Mouse (Mus musculus) naive thymus-derived CD4-positive, alpha-beta T cell, adult 5 months (primary cell): ENCODE data around the gene Pla2g5. TPM values are rescaled to one million over a fixed set of nuclear protein-coding genes. Genes with fewer than 3 reads are reported as not detected.

ENCODE experiments used
- polyA plus RNA-seq: library from polyadenylated mRNA; unstranded; fragments of 100-300 nt; shearing (Covaris generic); gene quantifications from one replicate; pipeline ENCODE4 v1.2.1, GENCODE M21; 2017

Pla2g5 gene
- not detected for polyA plus RNA-seq

GRCm38 (mm10) chr4:138863344-138863998, at the start of gene Pla2g5:
Gene Pla2g5, minus strand, starts transcription at chr4:138863482.

GRCm38 (mm10) chr4:138877731-138878130, 14.4 kb upstream of the Pla2g5 start, which contains the start of gene Pla2g2e:
Gene Pla2g2e, plus strand, starts transcription at chr4:138877942.

GRCm38 (mm10) chr4:138873864-138874263, 10.6 kb upstream of the Pla2g5 start, which contains the start of gene Gm13030:
Gene Gm13030, minus strand, starts transcription at chr4:138873964.

GRCm38 (mm10) chr4:138775435-138775834, 87.8 kb downstream of the Pla2g5 start, which contains the start of gene Pla2g2d:
Gene Pla2g2d, plus strand, starts transcription at chr4:138775735.

GRCm38 (mm10) chr4:138757416-138757815, 105.9 kb downstream of the Pla2g5 start, which contains the start of gene Pla2g2f:
Gene Pla2g2f, minus strand, starts transcription at chr4:138757626.

Other genes with a start within 250 kb of the Pla2g5 start
- not detected for gene Vwa5b1, start 227.6 kb downstream of the Pla2g5 start, polyA plus RNA-seq
- not detected for gene Pla2g2c, start 138.7 kb downstream of the Pla2g5 start, polyA plus RNA-seq
- not detected for gene Ubxn10, start 126.3 kb downstream of the Pla2g5 start, polyA plus RNA-seq
- not detected for gene Pla2g2f, start 105.9 kb downstream of the Pla2g5 start, polyA plus RNA-seq
- not detected for gene Pla2g2d, start 87.7 kb downstream of the Pla2g5 start, polyA plus RNA-seq
- gene Gm13030, start 10.5 kb upstream of the Pla2g5 start, polyA plus RNA-seq: not detected
- not detected for gene Pla2g2e, start 14.5 kb upstream of the Pla2g5 start, polyA plus RNA-seq
- 9.4 TPM for gene Otud3, start 50.5 kb upstream of the Pla2g5 start, polyA plus RNA-seq
- not detected for gene Rnf186, start 103.6 kb upstream of the Pla2g5 start, polyA plus RNA-seq
- 34.6 TPM for gene Tmco4, start 109.4 kb upstream of the Pla2g5 start, polyA plus RNA-seq
- gene Htr6, start 212.1 kb upstream of the Pla2g5 start, polyA plus RNA-seq: not detected
- not detected for gene Nbl1, start 229.5 kb upstream of the Pla2g5 start, polyA plus RNA-seq